Mouse (Mus musculus): ENCODE results near the gene Gm7257.

The Gm7257 gene

GRCm38 (mm10) chr9:36431584-36431983 is at the start of gene Gm7257:
Gene Gm7257 (plus strand): TSS chr9:36431884.
- POLR2A ChIA-PET, result no interaction called here
- CTCF ChIA-PET, result no interaction called here

- POLR2A ChIA-PET, result no interaction called here
- CTCF ChIA-PET, result no interaction called here
These were observed 28.7 kb upstream of the Gm7257 start for GRCm38 (mm10) chr9:36402991-36403390.

- ChIA-PET CTCF (interaction anchor here in 1 of 4 experiments (0.6 kb wide), 1 partner anchor 251 kb away, joined by 5 read pairs; no protein-coding TSS in a partner anchor), POLR2A (no interaction called here)
These were observed 3.5 kb downstream of the Gm7257 start for GRCm38 (mm10) chr9:36435051-36435764.

- CTCF ChIA-PET, result no interaction called here
- POLR2A ChIA-PET, result no interaction called here
These were observed 43.7 kb downstream of the Gm7257 start, which contains the start of gene Gm9513 for GRCm38 (mm10) chr9:36475338-36475737. Gene Gm9513 (plus strand): TSS chr9:36475638.

Measured in embryonic stem cell, embryonic (primary cell).